Mouse (Mus musculus) lung, postnatal 4 days (tissue): ENCODE results near the gene Prpsap1.
A peak's percentile ranks its signal among the peaks of the same experiment; 100 is the strongest.
"Not testable (repeated sequence)": the region's sequence is repeated elsewhere in the genome, so short reads cannot be mapped to it uniquely, and the experiment has no call there.

ENCODE experiments used
- DNase-seq, 2 experiments: peaks; one replicate each; pipeline ENCODE4 v3.0.0; 2021

Gene Prpsap1

DNA sequence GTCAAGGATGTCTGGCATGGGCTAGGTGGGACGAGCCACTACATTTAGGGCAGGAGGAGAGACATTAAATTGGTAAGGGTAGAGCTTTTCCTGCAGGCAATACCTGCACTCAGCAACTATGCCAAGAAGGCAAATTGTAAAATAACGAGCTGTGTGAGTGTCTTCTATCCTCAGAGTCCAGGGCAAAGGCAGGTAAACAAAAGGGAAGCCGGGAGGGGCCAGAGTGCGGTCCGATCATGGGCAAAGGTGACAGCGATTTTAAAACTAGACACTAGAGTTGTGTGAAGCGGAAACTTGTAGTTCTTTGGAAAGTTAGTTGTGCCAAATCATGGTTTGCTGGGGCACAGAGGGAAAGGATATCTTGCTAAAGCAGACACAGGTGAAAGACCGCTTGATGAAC lies 9.7 kb downstream of the Prpsap1 start:
- no peak for DNase-seq

- no peak for DNase-seq
These were observed 12.2 kb downstream of the Prpsap1 start for GRCm38 (mm10) chr11:116481776-116482175.

DNA sequence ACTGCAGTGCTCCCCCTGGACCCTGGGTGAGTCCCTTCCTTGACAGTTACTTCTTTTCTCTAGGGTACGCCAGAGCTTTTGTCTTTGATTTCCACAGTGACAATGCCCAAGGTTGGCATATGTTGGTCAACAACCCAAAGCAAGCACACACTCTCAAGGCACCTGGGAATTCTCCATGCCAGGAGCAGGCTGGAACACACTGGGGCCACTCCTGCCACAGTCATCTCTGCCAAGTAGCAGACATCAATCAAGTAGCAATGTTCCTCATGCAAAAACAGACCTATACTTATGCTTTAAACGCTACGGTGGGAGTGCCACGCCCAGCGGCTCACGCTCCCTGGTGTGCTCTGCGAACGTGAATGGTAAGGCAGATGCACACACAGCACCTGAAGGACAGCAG lies 13.0 kb downstream of the Prpsap1 start:
- DNase-seq = no peak

GRCm38 (mm10) chr11:116479832-116480231 lies 14.2 kb downstream of the Prpsap1 start:
- no peak for DNase-seq

DNA sequence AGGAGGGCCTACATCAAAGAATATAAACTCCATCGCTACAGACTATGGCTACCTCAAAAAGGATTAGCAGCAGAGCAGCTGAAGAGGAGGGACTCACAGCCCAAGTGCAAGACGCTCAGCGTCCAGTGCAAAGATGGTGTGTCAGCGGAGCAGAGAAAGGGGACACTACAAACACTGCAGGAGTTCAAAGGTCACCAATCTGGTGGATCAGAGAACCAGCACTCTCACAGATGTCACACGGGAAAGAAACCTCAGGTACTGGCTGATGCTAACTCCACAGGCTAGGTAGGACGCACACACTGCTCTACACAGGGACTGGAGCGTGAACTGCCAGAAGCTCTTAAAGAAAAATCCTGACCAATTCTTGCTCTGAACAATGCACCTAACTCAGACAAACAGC lies 15.0 kb downstream of the Prpsap1 start:
- no peak for DNase-seq

DNA sequence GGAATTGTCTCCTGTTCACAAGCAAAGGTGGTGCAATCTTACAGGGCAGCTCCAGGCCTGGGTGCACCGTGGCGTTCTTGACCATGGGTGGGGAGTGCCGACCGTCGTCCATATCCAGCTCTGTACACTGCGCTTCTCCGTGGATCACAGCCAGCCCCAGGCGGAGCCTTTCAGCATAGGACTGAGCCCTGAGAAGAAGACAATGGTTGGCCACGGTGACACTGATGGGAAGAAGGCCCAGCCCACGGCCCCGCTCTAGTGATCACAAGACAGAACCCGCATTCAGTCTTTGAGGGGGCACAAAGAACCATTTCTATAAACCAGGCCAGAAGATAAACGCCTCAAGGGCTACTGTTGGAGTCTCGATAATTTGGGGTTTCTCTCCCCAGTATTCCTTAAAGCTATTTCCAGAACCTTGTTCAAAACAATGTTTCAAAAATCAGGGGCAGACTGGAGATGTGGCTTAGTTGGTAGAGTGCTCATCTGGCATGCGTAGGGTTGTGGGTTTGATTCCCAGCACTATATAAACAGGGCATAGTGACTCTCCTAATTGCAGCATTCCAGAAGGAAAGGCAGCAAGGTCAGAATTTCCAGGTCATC lies 16.7 kb downstream of the Prpsap1 start:
- DNase-seq = no peak

DNA sequence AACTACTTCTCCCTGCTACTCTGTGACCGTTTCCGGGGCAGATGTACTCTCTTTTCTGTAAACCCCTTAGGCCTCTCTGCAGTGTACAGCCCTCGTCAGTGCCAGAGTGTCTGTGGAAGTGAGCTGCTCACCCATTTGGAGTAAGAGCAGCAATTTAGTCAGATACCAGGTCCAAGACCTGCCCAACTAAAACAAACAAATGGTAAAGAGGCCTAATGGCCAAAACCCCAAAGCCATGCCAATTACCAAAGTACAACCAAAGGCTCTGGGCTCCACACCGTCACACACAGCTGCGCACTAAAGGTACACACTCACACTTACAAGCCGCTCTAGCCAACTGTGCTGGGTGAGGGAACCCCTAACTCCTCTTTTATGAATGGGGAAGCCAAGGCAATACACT lies 17.3 kb downstream of the Prpsap1 start:
- no peak for DNase-seq

DNA sequence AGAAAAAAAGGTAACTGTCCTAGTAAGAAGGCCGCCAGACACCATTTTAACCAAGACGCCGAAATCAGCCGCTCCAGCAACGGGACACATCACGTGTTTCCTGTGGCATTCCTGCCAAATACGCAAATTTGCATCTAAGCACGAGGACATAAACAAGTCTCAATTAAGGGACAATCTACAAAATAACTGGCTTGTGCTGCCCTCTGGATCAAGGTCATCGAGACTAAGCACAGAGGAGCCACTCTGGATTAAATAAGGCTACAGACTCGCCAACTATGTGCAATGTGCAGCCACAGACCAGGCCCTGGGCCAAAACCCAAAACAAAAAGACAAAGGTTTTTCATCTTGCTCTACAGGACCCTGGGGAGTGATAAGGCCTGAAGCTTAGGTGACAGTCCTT lies 18.0 kb downstream of the Prpsap1 start:
- DNase-seq = no peak

GRCm38 (mm10) chr11:116472275-116472674 lies 21.7 kb downstream of the Prpsap1 start:
- DNase-seq = peak; percentile 29 to 67

DNA sequence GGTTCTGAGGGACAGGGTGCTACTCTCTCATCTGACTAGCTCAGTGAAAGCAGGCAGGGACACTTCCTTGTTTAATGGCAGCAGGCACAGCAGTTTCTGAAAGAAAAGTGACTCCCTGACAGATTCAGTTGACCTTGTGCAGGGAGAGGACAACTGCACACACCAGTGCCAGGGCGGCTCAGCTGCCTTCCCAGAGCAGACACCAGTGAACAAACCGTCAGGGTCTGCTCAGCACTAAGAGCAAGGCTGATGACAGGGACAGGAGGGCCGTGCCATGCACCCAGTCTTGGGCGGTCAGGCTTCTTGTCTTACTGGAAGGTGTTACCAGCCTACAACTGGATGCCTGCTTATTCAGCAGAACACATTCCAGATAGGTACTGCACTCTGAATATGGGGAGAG lies 23.1 kb downstream of the Prpsap1 start:
- DNase-seq = no peak

- DNase-seq = no peak
These were observed 23.8 kb downstream of the Prpsap1 start for GRCm38 (mm10) chr11:116470249-116470648.

DNA sequence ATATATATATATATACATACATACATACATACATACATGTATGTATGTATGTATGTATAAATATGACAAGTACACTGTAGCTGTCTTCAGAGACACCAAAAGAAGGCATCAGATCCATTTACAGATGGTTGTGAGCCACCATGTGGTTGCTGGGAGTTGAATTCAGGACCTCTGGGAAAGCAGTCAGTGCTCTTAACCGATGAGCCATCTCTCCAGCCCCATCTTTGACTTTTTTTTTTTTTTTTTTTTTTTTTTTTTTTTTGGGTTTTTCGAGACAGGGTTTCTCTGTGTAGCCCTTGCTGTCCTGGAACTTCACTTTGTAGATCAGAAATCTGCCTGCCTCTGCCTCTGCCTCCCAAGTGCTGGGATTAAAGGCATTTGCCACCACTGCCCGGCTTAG lies 25.7 kb downstream of the Prpsap1 start:
- DNase-seq = not testable (repeated sequence)

GRCm38 (mm10) chr11:116466141-116466540 lies 27.9 kb downstream of the Prpsap1 start, which contains the start of gene Qrich2:
Gene Qrich2 (minus strand): TSS chr11:116466241.
- no peak for DNase-seq

- peak; percentile 84 to 90 for DNase-seq
These were observed 30.2 kb downstream of the Prpsap1 start for GRCm38 (mm10) chr11:116463833-116464232.

DNA sequence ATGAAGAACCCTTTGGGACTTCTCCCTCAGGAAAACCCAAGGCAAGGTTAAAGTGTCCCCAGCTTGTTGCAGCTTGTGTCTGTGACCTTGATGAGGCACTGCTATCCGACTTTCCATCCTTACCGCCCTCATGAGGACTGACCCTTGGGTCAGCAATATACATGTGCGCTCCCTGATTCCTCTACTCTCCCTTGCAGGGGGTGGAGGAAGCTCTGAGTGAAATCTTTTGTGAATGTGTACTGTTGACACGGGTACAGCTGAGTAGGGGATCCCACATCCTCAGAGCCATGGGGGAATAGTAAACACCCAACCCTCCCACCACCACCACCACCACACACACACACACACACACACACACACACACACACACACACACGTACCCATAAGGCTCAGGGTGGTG lies 30.7 kb downstream of the Prpsap1 start:
- DNase-seq = no peak

- no peak for DNase-seq
These were observed 34.2 kb downstream of the Prpsap1 start for GRCm38 (mm10) chr11:116459786-116460185.

DNA sequence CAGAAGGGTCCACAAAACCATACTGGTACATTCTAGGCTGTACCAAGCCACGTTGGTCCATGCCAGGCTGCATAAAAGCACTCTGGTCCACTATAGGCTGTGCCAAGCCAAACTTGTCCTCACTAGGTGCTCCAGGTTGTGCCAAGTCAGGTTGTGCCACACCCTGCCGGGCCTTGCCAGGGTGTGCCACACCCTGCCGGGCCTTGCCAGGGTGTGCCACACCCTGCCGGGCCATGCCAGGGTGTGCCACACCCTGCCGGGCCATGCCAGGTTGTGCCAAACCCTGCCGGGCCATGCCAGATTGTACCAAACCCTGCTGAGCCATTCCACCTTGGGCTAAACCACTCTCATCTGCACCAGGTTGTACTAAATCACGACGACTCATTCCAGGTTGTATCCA lies 37.8 kb downstream of the Prpsap1 start:
- DNase-seq = no peak

DNA sequence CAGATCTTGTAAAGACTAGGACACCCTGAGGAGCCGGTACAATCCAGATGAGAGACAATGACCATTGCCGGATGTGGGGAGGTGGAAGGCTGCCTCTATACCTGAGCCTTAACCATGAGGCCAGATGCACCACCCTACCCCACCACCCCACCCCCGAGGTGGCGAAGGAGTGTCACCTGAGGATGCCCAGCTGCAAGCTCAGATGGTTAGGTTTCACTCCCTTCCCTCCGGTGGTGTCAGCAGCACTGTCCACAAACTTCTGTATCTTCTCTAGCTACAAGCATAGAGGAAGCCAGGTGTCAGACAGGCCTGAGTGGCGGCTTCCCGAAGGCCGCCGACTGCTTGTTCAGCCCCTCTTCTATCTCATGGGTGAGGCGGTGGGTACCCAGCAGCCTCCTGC lies 40.1 kb downstream of the Prpsap1 start:
- no peak for DNase-seq

GRCm38 (mm10) chr11:116449341-116449740 lies 44.7 kb downstream of the Prpsap1 start:
- no peak for DNase-seq

DNA sequence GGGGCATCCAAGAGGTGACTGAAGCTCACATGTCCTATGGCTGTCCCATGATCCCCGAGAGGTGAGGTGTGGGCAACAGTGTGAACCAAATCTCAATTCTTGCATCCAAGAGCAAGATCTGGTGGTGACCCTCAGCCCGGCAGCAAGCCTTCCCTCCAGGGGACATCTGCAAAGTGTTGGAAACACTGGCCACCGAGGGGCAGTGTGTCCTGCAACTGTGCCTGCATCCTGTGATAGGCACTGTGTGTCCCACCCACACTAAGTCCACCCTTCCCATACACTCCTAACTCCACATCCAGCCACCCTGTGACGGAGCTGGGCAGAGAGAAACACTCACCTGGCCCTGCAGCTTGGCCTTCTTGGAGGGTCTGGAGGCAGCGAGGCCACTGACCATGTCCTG lies 46.2 kb downstream of the Prpsap1 start:
- no peak for DNase-seq

GRCm38 (mm10) chr11:116446308-116446887 lies 47.6 kb downstream of the Prpsap1 start:
- no peak for DNase-seq

DNA sequence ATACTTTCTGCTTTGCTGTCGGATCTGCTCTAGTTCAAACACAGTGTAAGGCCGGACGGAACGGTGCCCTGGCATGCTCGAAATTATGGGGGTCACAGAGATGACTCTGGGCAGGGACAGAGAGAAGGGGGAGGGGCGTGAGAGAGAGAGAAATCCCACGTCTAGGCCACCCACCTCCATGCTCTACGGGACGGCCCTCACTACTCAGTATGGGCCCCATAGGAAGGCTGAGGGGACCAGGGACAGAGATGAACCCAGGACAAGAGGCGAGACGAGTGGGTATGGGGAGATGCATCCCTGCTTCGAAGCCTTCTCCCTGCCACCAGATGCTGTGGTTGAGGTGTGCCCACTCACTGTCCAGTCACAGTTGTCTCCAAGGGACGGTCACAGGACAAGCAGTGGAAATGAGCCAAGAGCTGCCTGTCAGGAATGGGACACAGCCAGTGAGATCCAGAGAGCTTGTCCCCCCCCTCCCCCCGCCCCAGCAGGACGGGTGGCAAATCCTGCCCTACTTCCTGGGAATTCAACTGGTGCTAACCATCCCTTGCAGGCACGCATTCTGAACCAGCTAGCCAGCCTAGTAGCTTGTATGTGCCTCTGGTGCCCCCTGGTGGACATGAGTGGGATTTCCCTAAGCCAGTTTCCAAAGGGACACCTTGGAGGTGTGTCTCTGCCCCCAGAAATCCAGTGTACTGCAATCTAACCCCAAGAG lies 48.2 kb downstream of the Prpsap1 start:
- DNase-seq = peak; percentile 86 to 93

GRCm38 (mm10) chr11:116443935-116444334 lies 50.1 kb downstream of the Prpsap1 start:
- DNase-seq = no peak

- no peak for DNase-seq
These were observed 50.7 kb downstream of the Prpsap1 start for GRCm38 (mm10) chr11:116443311-116443710.

- DNase-seq = no peak
These were observed 51.2 kb downstream of the Prpsap1 start for GRCm38 (mm10) chr11:116442867-116443177.
